In genomic region chr13:49056304-49056703, GRCm38 (mm10) we compare ENCODE assay signal across 22 mouse cellular contexts.
"Had no signal": no experiment of that assay in that cellular context is flagged by ENCODE, and none has a peak within 500 bp of the region (broad histone marks: within the 10 kb centered on the region; RNA-seq: fewer than 3 reads in every experiment).

No protein-coding gene starts in this region.

- H3K4me1 ChIP-seq: heart, embryonic 12.5 days; hindbrain, embryonic 13.5 days; hindbrain, embryonic 15.5 days had no signal

- H3K9ac ChIP-seq: heart, embryonic 12.5 days; hindbrain, embryonic 13.5 days; hindbrain, embryonic 15.5 days; limb, embryonic 12.5 days had no signal

- H3K36me3 ChIP-seq: heart, embryonic 10.5 days; heart, embryonic 12.5 days; limb, embryonic 10.5 days; limb, embryonic 12.5 days had no signal

- H3K27me3 ChIP-seq: hindbrain, embryonic 13.5 days; hindbrain, embryonic 15.5 days; limb, embryonic 12.5 days had no signal

- H3K4me2 ChIP-seq: heart, embryonic 12.5 days; hindbrain, embryonic 13.5 days; hindbrain, embryonic 15.5 days; limb, embryonic 12.5 days; liver, embryonic 11.5 days had no signal

- H3K4me3 ChIP-seq: heart, embryonic 10.5 days; heart, embryonic 12.5 days; hindbrain, embryonic 13.5 days; hindbrain, embryonic 15.5 days; layer of hippocampus, adult 2 months; left cerebral cortex, adult 2 months; limb, embryonic 10.5 days; limb, embryonic 12.5 days had no signal

- H3K9me3 ChIP-seq: heart, embryonic 10.5 days; heart, embryonic 12.5 days; hindbrain, embryonic 13.5 days; hindbrain, embryonic 15.5 days; limb, embryonic 10.5 days; limb, embryonic 12.5 days had no signal

- ATAC-seq: hindbrain, postnatal 0 days; intestine, embryonic 16.5 days had no signal

- H3K27ac ChIP-seq: heart, embryonic 10.5 days; hindbrain, embryonic 13.5 days; hindbrain, embryonic 15.5 days; hindbrain, postnatal 0 days; layer of hippocampus, adult 2 months; left cerebral cortex, adult 2 months; limb, embryonic 10.5 days; limb, embryonic 12.5 days had no signal

- DNase-seq: gastrocnemius, postnatal 14 days; gastrocnemius, postnatal 36 days; heart, adult 18-20 months; heart, postnatal 14 days; heart, postnatal 36 days; kidney, adult 11 months; kidney, adult 8-10 months; kidney, postnatal 10 days; kidney, postnatal 25 days; kidney, postnatal 4 days; liver had no signal
